Mouse (Mus musculus): ENCODE measurements around the gene Efhd1.

Gene Efhd1

DNA sequence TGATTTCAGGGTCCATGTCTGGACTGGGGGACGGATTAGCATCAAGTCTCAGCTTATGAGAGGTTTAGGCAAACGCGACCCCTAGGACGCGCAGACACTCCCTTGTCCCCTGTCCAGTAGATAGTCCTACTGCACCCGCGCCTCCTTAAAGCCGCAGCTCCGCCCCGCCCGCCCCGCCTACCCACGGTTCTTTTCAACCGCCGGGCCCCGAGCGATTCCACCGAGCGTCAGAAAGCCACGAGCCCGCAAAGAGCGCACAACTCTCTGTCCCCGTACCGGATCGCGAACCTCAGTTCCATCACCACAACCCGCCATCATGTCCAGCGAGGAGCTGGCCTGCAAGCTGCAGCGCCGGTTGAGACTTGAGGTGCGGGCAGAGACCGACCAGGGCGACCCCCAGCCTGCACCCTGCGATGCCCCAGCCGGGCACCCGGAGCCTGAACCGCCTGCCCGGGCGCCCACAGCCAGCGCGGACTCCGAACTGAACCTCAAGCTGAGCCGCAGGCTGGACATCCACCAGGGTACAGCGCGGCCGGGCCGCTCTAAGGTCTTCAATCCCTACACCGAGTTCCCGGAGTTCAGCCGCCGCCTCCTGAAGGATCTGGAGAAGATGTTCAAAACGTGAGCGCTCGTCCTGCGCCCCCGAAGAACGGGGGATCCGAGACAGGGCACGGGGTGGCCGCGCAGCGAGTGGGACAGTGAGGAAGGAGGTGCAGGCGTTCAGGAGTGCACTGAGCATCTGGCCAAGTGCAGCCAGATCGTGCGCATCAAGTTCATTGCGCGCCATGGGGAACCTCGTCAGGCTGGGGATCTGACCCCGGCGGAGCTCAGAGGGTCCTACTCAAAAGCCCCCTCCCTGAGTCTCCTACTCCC, at the start of gene Efhd1:
TSS of gene Efhd1 (plus strand) at position 230 of the 873 bp plus-strand sequence.
- no peak for DNase-seq (ENCODE audit: low spot score in 2 of 2)

DNA sequence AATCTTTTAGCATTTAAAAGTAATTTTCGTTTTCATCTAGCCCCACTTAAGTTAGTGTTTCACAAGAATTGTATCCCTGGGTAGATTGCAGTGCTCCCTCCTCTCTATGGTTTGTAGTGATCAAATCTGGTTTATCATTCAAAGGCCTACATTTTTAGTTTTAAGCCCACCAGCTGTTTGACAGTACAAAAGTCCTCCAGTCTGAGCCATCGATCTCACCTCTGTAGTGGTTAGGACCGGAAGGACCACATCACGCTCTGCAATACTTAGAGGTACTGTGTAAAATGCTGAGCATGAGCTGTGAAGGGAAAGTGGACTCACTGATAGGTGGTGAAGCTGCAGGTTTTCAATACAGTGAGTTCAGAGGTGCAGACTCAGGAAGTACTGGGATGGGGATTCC, 49.4 kb upstream of the Efhd1 start:
- DNase-seq (ENCODE audit: low spot score in 2 of 2) = no peak

- no peak for DNase-seq (ENCODE audit: low spot score in 2 of 2)
Measured at GRCm38 (mm10) chr1:87217938-87218337, 46.2 kb upstream of the Efhd1 start.

DNA sequence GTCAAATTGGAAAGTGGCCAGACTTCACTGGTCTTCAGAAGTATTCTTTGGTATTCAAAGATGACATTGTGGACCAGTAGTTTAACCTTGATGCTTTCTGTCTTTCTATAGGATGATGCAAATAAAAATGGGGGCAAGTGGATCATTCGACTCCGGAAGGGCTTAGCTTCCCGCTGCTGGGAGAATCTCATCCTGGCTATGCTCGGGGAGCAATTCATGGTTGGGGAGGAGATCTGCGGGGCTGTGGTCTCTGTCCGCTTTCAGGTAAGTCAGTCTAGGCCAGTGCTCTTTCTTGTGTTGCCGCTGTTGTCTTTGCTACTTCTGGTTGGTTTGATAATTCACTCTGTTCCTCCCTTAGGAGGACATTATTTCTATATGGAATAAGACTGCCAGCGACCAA, 38.4 kb upstream of the Efhd1 start:
- no peak for DNase-seq (ENCODE audit: low spot score in 2 of 2)

DNA sequence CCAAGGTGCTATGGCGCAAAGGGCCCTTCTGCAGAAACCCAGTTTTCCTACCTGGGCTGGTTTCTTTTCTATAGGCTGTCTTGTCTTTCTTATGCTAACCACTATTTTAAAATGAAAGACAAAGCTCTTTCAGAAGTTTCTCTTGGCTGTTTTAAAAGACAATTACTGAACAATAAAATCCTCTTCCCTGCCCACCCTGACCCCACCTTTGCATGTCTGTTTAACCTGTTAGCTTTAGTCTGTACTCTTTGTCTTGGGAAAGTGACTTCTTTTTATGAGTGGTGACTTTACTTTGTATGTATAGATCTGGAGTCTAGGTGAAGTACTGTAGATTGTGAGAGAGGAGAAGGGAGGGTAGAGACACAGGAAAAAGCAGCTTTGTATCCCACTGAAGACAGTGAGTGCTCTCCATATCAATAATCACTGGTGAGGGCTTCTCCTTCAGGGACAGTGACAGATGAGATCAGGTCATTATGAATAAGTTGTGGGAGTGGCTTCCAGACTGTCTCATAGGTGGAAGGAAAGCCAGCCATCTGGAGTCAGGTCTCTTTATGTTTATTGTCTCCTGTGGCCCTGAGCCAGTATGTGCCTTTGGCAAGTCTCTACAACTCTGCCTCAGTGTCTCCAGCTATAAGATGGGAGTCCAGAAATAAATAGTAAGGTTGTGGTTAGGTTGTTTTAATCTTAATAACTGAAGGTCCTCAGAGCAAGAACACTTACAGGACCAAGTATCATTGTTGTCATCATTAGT, 37.6 kb upstream of the Efhd1 start:
- no peak for DNase-seq (ENCODE audit: low spot score in 2 of 2)

GRCm38 (mm10) chr1:87227160-87227550, 37.0 kb upstream of the Efhd1 start:
- no peak for DNase-seq (ENCODE audit: low spot score in 2 of 2)

GRCm38 (mm10) chr1:87230606-87231005, 33.6 kb upstream of the Efhd1 start:
- no peak for DNase-seq (ENCODE audit: low spot score in 2 of 2)

GRCm38 (mm10) chr1:87232197-87232596, 32.0 kb upstream of the Efhd1 start:
- no peak for DNase-seq (ENCODE audit: low spot score in 2 of 2)

DNA sequence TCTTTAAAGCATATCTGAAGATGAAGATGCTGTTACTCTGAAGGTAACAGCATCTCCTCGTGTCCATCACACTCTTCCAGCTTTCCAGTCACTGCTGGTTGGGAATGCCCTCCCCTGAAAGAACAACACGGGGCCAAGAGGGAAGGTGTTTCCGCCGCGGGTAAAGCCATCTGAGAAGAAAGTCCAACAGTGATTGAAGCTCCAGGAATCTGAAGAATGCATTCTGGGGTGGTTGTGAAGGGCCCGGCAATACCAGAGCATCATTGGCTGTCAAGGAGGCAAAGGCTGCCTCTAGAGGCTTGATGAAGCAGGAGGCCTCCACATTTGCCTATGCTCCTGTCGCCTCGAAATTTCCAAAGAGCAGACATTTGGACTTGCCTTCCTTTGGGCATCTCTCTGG, 25.1 kb upstream of the Efhd1 start:
- no peak for DNase-seq (ENCODE audit: low spot score in 2 of 2)

DNA sequence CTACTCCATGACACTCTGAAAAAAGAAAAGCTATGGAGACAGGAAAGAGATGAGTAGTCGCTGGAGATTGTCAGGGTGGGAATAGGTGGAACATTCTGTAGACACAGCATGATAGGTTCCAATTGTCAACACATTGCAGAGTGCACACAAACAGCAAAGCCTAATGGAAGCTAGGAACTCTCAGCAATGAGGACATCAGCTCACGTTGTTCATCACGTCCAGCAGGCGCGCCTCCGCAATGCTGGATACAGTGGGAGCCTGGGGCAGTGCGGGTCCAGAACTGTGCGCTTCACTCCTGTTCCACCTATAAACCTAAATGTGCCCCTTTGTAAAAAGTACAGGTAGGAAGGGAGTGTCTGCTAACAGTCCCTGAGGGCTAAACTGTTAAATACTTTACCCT, 21.1 kb upstream of the Efhd1 start:
- DNase-seq (ENCODE audit: low spot score in 2 of 2) = no peak

GRCm38 (mm10) chr1:87245430-87245829, 18.7 kb upstream of the Efhd1 start:
- no peak for DNase-seq (ENCODE audit: low spot score in 2 of 2)

DNA sequence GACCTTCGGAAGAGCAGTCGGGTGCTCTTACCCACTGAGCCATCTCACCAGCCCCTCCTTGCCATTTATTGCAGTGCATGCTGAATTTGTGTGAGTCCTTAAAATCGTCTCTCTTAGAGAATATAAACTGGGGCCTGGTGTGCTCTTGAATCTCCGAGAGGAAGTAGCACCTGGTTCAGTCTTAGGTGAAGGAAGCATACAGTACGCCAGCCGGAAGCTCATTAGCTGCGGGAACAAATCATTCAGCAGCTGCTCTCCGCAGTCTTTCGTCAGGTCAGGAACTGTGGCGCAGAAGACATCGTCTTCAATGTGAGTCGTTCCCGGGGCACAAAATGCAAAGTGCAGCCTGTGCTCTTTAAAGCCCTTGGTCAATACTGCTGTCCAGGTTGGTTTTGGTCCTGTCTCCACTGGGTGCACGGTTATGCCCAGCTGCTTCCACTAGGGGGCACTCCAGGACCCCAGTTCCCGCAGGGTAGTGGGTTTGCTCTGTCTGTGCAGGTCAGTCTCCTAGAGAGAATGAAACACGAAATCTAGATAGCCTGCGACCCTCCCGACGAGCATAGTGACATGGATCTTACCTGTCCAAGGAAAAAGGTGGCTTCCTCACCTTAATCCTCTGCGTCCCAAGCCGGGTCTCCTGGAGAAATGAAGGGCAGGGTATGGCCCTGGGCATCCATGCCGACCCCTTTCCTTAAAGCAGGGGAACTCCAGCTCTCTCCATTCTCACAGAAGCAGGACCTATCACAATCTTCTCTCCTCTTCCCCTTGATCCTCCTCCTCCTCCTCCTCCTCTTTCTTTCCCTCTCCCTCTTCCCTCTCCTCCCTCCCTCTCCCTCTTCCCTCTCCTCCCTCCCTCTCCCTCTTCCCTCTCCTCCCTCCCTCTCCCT, 18.0 kb upstream of the Efhd1 start:
- peak; percentile 41 to 64 for DNase-seq (ENCODE audit: low spot score in 2 of 2)

DNA sequence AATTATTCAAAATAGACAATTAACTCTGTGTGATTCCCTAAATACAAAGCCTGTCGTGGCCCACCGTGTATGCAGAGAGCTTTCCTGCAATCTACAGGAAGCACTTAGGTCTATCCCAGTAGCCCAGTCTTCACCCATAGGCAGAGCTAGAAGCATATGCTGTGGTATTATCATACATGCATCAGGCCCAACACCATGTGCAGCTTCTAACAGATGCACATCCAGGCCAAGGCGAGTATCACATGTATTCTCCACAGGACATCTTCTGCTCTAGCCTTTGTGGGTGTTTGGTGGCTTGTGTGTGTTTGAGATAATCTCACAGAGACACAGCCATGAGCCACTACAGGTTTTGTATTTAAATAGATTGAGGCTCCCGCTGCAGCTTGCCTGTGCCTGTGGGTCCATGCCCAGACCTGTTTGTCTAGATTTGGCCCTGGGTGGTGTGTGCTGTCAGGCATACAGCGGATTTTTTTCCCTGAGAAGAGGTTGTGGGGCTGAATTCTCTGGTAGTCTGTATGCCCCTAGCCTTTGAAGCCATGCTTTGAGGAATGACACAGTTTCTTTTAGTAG, 12.0 kb upstream of the Efhd1 start:
- DNase-seq (ENCODE audit: low spot score in 2 of 2) = no peak

GRCm38 (mm10) chr1:87255173-87255572, 9.0 kb upstream of the Efhd1 start:
- DNase-seq (ENCODE audit: low spot score in 2 of 2) = no peak

DNA sequence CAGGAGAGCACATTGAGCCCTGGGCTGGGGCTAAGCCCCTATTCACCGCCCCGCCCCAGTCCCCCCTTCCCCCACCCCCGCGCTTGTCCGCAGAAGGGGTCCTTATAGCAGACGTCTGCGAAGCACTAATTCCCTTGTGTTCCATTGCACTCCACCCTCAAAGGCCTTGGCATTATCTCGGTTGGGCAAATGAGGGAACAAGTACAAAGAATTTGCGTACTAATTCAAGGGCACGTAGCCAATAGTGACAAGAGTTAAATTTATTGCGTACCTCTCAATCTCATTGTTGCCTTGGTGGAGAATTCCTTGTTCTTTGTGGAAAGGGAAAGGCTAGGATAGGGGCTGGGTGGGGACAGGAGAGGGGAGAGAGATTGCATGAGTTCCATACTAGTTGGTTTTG, 6.5 kb upstream of the Efhd1 start:
- DNase-seq (ENCODE audit: low spot score in 2 of 2) = no peak

DNA sequence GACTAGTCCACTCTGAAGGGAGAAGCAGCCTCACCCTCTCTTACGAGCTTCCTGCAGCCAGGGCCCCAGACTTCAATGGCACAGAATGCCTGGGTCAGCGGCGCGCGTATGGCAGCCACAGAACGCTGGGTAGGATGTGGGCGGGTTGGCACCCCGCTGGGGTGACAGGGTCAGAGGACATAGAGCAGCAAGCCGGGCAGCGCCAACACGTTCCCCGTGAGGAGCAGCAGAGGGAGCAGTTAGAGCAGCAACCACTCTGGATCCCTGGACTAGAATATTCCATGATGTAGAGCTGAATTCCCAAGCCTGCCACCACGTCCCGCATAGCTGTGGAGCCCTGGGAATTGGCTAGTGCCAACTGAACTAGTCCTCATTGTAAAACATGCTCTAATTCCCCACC, 5.7 kb upstream of the Efhd1 start:
- DNase-seq (ENCODE audit: low spot score in 2 of 2) = no peak

DNA sequence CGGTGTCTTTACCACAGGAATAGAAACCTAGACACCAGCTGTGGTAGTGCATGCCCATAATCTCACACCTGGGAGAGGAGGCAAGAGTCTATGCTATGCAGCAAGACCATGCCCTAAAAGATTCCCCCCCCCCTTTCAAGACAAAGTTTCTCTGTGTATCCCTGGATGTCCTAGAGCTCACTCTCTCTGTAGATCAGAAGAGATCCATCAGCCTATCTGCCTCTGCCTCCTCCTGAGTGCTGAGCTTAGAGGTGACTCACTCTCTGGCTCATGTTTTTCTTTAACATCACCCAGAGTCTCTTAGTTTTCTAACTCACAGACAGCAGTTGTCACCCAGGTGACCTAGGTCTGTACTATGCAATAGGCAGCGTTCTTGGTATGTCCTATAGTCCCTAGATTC, 4.8 kb upstream of the Efhd1 start:
- DNase-seq (ENCODE audit: low spot score in 2 of 2) = no peak

GRCm38 (mm10) chr1:87263257-87263656, 906 bp upstream of the Efhd1 start:
- DNase-seq (ENCODE audit: low spot score in 2 of 2) = no peak

- no peak for DNase-seq (ENCODE audit: low spot score in 2 of 2)
Measured at GRCm38 (mm10) chr1:87263796-87264133, 398 bp upstream of the Efhd1 start.

DNA sequence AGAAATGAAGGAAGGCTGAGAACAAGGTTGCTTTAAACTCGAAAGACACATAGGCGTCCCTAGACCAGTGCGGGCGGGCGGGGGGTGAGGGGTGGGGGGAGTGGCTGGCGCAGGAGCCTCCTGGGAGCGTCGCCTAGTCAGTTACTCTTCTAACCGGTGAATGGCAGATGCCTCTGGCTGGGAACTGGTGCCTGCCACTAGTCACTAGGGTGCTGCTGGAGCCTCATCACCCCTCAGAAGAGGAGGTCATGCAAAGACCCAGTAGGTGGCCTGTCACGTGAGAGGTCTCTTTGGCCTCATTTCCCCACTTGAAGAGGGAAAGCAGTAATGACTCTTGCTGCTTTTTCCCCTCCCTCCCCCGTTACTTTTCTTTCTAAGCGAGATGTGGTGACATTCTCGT, 1.0 kb downstream of the Efhd1 start:
- no peak for DNase-seq (ENCODE audit: low spot score in 2 of 2)

DNA sequence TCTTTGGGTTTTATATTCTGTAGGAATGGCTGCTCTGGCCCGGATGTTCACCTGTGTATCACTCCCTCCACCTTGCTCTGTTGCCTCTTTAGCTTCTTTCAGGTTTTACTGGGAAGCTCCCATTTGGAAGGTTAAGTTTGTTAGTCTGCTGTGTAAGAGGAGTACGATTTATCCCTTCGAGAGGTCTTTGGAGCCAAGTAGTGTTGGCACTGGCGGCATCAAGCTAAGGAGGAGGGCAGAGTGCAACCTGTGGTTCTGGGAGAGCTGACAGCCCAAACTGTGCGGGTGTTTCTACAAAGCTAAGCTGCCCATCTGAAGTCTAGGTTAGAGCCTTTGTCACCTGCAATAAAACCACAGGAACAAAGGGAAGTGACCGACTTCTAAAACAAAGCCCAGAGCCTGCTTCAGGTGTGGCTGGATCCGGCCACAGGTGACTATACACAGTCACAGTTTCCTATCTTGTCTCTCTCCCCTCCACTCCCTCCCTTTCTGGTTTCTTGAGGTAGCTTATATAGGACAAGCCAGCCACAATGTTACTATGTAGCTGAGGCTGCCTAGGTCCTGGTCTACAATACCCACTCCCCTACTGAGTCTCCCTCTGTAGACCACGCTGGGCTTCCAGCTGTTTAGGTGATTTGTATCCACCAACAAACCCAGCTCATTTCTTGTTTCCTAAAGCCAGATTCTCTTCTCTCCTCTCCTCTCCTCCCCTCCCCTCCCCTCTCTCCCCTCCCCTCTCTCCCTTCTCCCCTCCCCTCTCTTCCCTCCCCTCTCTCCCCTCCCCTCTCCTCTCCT, 2.3 kb downstream of the Efhd1 start:
- no peak for DNase-seq (ENCODE audit: low spot score in 2 of 2)

Data from spleen, postnatal 14 days (tissue).